Mouse (Mus musculus): ENCODE measurements around the gene Slc25a22. TPM values are rescaled to one million over a fixed set of nuclear protein-coding genes. Genes with fewer than 3 reads are reported as not detected.

Slc25a22 gene
- total and polyA plus RNA-seq, 3 experiments, result 6.5 to 31.5 (median 16.1) TPM

- H3K27ac ChIP-seq (ENCODE audit: insufficient read depth, low read depth), result no peak overlapping the region
- DNase-seq (ENCODE audit: extremely low read depth), result no peak
- no peak for TF ChIP-seq TCF12 (IDR thresholded peaks at IDR 0.05; ENCODE audit: low read depth, low read length)
- TF ChIP-seq SMC3 (IDR thresholded peaks at IDR 0.05; ENCODE audit: low read depth, low read length), result peak; percentile 44
- peak in 1 of 2 experiments; percentile 69; a peak in 2 of 4 replicates for TF ChIP-seq CTCF (conservative IDR thresholded peaks at IDR 0.05 in 1 of 2, IDR thresholded peaks at IDR 0.05 in 1 of 2; ENCODE audit: low read depth in 2 of 2, low read length in 2 of 2)
- TF ChIP-seq RCOR1 (conservative IDR thresholded peaks at IDR 0.05; ENCODE audit: low read depth, low read length), result no peak
- no peak for TF ChIP-seq UBTF (IDR thresholded peaks at IDR 0.05; ENCODE audit: low read depth, low read length)
- no peak for TF ChIP-seq ZNF384 (IDR thresholded peaks at IDR 0.05; ENCODE audit: low read depth, low read length)
- TF ChIP-seq RAD21 (IDR thresholded peaks at IDR 0.05; ENCODE audit: low read depth, low read length), result peak; percentile 58
- H3K36me3 ChIP-seq (replicated peaks in 1 of 2; ENCODE audit: control insufficient read depth in 1 of 2, insufficient read depth in 1 of 2, low read length in 1 of 2), result peaks cover 22 to 43% of the 10 kb centered on the region in 2 experiments
- peaks cover 11 to 29% of the 10 kb centered on the region in 2 experiments for H3K4me1 ChIP-seq (ENCODE audit: control insufficient read depth in 1 of 2, insufficient read depth in 2 of 2)
- no peak overlapping the region for H3K4me3 ChIP-seq (replicated peaks in 1 of 3; ENCODE audit: low read depth in 2 of 3, low read length in 2 of 3, poor library complexity in 1 of 3)
- no peak overlapping the region for H3K9ac ChIP-seq (ENCODE audit: insufficient read depth, low read depth)
- H3K27me3 ChIP-seq (replicated peaks), result no peaks in the 10 kb centered on the region
- dilution Hi-C loops (cut with MboI; ENCODE audit: extremely low pct_ligation_motif_present, extremely low pct_unique_long_range_greater_than_20kb, low sequenced_read_pairs), result no loop called here
- in situ Hi-C loops (cut with MboI; ENCODE audit: low pct_ligation_motif_present, low pct_unique_long_range_greater_than_20kb, low sequenced_read_pairs), result no loop called here
- no peak overlapping the region for H3K4me2 ChIP-seq (ENCODE audit: insufficient read depth, low read depth, poor library complexity, severe bottlenecking)
- H3K79me2 ChIP-seq (replicated peaks; ENCODE audit: control insufficient read depth, extremely low read depth, insufficient read depth, poor library complexity, severe bottlenecking), result no peaks in the 10 kb centered on the region
- no peaks in the 10 kb centered on the region for H3K9me3 ChIP-seq (replicated peaks; ENCODE audit: low read length)
These were observed 20.4 kb upstream of the Slc25a22 start for GRCm38 (mm10) chr7:141457986-141458660.

- H3K4me1 ChIP-seq (ENCODE audit: control insufficient read depth in 1 of 2, insufficient read depth in 2 of 2), result peaks cover 11 to 26% of the 10 kb centered on the region in 2 experiments
- peaks cover 23 to 44% of the 10 kb centered on the region in 2 experiments for H3K36me3 ChIP-seq (replicated peaks in 1 of 2; ENCODE audit: control insufficient read depth in 1 of 2, insufficient read depth in 1 of 2, low read length in 1 of 2)
- no peak overlapping the region for H3K4me3 ChIP-seq (replicated peaks in 1 of 3; ENCODE audit: low read depth in 2 of 3, low read length in 2 of 3, poor library complexity in 1 of 3)
- H3K9ac ChIP-seq (ENCODE audit: insufficient read depth, low read depth), result no peak overlapping the region
- H3K79me2 ChIP-seq (replicated peaks; ENCODE audit: control insufficient read depth, extremely low read depth, insufficient read depth, poor library complexity, severe bottlenecking), result no peaks in the 10 kb centered on the region
- no peak for DNase-seq (ENCODE audit: extremely low read depth)
- H3K27me3 ChIP-seq (replicated peaks), result no peaks in the 10 kb centered on the region
- no peak overlapping the region for H3K4me2 ChIP-seq (ENCODE audit: insufficient read depth, low read depth, poor library complexity, severe bottlenecking)
- H3K9me3 ChIP-seq (replicated peaks; ENCODE audit: low read length), result no peaks in the 10 kb centered on the region
- in situ Hi-C loops (cut with MboI; ENCODE audit: low pct_ligation_motif_present, low pct_unique_long_range_greater_than_20kb, low sequenced_read_pairs), result no loop called here
- dilution Hi-C loops (cut with MboI; ENCODE audit: extremely low pct_ligation_motif_present, extremely low pct_unique_long_range_greater_than_20kb, low sequenced_read_pairs), result no loop called here
- H3K27ac ChIP-seq (ENCODE audit: insufficient read depth, low read depth), result no peak overlapping the region
- TF ChIP-seq NELFE (IDR thresholded peaks at IDR 0.05; ENCODE audit: low read depth, low read length) (no peak), MXI1 (IDR thresholded peaks at IDR 0.05; ENCODE audit: low read depth, low read length) (no peak), GABPA (IDR thresholded peaks at IDR 0.05; ENCODE audit: insufficient replicate concordance, low read depth, low read length) (no peak), ELF1 (IDR thresholded peaks at IDR 0.05; ENCODE audit: low read depth, low read length) (no peak), MAFK (IDR thresholded peaks at IDR 0.05; ENCODE audit: insufficient replicate concordance, low read length) (no peak), SMC3 (IDR thresholded peaks at IDR 0.05; ENCODE audit: low read depth, low read length) (no peak), CHD1 (IDR thresholded peaks at IDR 0.05; ENCODE audit: low read depth, low read length) (no peak), BHLHE40 (IDR thresholded peaks at IDR 0.05; ENCODE audit: low read depth, low read length) (no peak), CHD2 (IDR thresholded peaks at IDR 0.05; ENCODE audit: low read length) (no peak), MEF2A (IDR thresholded peaks at IDR 0.05; ENCODE audit: borderline replicate concordance, low read depth, low read length) (no peak), HCFC1 (IDR thresholded peaks at IDR 0.05; ENCODE audit: low read depth, low read length) (no peak), NRF1 (IDR thresholded peaks at IDR 0.05; ENCODE audit: low read depth, low read length) (no peak), JUN (IDR thresholded peaks at IDR 0.05; ENCODE audit: insufficient read depth, low read depth, low read length) (no peak), RAD21 (IDR thresholded peaks at IDR 0.05; ENCODE audit: low read depth, low read length) (no peak), ZKSCAN1 (IDR thresholded peaks at IDR 0.05; ENCODE audit: borderline replicate concordance, low read depth, low read length) (no peak), ZMIZ1 (IDR thresholded peaks at IDR 0.05; ENCODE audit: low read depth, low read length) (no peak), IRF4 (IDR thresholded peaks at IDR 0.05; ENCODE audit: low read depth, low read length) (no peak)
These were observed 19.5 kb upstream of the Slc25a22 start for GRCm38 (mm10) chr7:141457236-141457635.

All from CH12.LX (cell line).